Mouse (Mus musculus): ENCODE results near the gene Tbc1d30.

- no peak for TF ChIP-seq POLR2A (IDR thresholded peaks at IDR 0.05; ENCODE audit: insufficient read depth, low read depth, low read length)
- no peak for TF ChIP-seq CTCF (IDR thresholded peaks at IDR 0.05; ENCODE audit: insufficient read depth, low read depth, low read length)
Observed at GRCm38 (mm10) chr10:121363201-121363600, 12.1 kb upstream of the Tbc1d30 start.

Data from olfactory bulb, adult 2 months (tissue).